Mouse (Mus musculus): ENCODE measurements around the gene Gnai2.

The Gnai2 gene

DNA sequence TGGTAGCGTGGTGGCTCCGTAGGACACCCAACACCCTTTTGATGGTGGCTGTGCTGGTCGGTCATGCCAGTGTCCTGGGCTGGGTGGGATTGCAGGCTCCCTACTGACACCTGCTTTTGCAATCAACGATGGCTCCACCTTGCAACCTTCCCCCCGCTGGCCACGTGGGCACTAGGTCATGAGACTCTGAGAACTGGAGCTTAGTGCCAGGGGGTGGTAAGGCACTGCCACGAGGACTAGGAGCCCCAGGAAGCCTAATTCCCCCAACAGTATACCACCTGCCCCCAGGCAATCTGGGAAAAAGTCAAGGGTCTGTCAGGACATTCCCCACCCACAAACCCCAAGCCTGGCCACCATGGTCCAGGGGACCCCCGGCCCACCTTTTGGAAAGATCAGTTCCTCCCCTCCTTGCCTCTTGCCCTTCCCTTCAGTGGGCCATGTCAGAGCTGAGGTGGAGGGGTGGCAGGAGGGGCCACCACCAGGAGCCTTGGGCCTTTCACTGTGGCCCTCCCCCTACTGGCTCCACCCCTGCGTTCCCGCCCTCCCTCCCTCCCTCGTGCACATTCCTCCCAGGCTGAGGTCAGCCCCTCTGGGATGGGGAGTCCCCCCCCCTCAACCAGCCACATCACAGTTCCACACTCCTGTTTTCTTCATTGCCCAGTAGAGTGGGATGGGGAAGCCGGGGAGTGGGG lies 26.3 kb downstream of the Gnai2 start, which contains the start of gene Sema3b:
TSS of gene Sema3b (minus strand) at position 489 of the 692 bp plus-strand sequence.
- DNase-seq = no peak

DNA sequence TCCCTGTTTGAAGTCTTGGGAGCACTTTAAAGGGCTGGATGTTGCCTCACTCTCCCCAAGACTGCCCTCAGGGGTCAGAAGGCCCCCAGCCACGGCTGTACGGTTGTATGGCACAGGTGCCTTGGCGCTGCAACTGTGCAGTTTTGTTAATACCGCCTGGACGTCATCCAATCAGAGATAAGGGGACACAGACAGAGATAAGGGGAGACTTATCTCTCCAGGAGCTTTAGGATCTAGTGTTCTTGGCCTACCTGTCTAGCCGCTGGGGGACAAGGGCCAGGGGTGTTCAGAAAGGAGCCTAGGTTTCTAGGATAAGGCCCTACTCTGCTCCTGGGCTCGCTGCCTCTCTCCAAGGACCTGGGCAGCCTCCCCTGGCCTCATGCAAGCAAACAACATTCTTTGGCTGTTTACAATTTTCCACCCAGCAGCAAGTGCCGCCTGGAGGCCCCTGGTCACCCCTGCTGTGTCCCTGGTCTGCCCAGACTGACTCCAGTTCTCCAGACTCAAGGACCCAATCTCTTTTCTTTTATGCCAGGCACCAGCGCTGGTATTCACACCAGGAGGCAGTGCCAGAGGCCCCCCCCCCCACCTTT lies 27.4 kb downstream of the Gnai2 start:
- DNase-seq = no peak

DNA sequence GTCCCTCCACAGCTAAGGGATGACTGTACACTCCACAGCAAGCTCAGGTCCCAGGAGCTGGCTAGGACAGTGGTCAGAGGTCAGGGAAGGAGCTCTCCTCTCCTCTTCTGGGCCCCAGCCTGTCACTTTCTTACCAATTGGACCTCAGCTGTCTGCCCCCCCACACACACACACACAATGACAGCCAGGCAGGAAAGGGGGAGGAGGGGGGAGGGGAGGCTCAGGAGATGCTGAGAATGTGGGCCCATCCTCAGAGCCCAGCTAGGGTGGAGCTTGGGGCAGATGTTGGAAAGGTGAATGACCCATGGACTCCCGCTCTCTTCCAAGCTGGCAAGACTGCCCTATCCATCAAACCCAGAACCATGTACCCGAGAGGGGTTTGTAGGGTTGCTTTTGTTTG lies 28.1 kb downstream of the Gnai2 start:
- no peak for DNase-seq

DNA sequence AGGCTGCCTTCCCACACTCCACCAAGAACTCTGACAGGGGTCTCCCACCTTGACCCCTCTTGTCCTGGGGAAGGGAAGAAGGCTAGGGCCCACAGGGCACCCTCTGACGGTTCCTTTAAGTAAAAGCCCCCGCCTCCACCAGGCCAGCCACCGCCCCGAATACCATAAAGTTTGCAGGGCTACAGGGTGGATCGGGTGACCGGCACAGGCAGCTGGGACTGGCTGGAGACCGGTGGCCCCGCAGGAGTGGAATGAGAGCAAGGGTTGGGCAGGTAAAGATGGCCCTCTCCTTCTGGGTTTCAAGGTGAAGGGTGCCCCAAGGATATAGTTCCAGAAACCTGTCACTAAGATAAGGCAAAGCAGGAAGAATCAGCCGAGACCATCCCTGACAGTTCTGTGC lies 28.6 kb downstream of the Gnai2 start:
- no peak for DNase-seq

DNA sequence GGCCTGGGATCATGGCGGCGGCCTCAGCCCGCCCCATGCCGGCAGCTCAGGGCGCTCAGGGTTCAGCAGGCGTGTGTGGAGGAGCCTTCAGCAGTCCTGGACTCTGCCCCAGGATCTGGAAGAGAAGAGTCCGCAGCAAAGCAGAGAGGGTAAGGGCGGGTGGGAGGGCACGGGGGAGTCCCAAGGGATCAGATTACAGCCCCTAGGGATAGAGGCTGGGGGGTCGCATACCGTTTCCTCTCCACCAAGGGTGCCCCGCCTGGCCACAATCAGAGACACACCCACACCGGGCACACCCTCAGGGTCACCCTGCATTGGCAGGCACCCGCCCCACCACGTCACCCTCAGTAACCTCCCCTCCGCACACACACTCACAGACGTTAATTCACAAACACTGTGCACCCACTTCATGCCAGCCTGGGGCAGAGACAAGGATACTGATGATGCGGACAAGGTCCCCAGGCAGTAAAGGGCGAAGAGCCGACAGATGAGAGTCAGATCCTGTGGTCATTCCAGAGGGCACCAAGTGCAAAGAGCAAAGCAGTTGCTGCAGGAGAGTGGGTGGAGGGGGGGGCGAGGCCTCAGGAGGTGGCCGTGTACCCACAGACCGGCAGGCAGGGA lies 30.0 kb downstream of the Gnai2 start:
- DNase-seq = no peak

DNA sequence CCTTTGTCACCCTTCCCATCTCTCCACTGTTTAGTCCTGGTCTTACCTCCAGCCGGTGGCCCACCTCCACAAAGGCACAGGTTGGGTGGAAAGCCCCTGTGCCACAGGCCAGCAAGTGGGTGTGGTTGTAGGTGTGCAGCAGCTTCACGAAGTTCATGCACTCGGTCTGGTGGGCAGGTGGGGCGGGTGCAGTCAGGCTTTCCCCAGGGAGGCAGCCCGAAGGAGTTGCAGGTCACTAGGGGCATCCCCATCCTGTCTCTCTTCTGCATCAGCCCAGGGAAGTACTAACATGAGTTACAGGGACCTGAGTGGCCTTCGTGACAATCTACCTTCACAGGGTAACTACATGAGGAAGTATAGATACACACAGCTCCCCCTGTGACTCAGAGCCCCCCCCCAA lies 31.9 kb downstream of the Gnai2 start:
- peak; percentile 65 to 74 for DNase-seq

DNA sequence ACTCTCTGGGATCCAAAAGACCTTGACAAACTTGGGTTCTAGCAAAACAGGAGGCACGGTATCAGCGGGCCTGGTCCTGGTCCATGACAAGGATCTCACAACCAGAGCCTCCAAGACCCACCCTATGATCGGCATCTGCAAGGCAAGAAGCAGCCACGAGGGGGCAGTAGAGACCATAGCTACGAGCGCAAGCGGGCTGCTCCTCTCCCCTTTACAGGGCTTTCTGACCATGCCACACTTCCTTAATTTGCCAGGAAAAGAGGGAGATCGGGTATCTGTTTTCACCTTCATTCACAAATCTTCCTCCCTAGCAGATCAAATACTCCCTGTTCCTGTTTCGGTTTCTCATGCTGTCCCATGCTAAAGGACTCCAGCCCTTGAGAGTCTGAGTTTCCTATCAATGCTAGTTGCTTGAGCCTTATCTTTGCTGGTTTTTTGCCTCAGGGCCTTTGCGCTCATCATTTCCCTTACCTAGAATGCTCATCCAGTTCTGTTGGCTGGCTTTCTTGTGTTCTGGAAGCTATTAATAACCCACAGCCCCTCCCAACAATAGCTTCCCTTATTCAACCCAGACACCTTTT lies 33.0 kb downstream of the Gnai2 start:
- peak; percentile 95 to 96 for DNase-seq

DNA sequence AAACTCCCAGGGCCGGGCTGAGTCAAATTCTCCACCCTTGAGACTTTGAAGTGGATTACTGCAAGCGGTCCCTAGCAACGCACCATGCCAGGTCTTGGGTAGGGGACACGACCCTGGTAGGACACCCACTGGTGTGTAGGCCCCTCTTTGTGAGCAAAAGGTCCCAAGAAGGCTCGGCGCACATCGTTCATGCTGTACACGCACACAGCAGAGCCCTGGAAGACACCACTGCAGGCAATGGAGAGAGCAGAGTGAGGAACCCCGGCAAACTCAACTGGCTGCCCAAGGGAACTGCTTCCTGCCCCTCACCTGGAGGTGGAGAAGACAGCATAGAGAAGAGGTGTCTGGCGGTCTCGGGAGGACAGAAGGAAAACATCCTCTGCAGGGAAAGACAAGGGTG lies 33.9 kb downstream of the Gnai2 start:
- DNase-seq = no peak

DNA sequence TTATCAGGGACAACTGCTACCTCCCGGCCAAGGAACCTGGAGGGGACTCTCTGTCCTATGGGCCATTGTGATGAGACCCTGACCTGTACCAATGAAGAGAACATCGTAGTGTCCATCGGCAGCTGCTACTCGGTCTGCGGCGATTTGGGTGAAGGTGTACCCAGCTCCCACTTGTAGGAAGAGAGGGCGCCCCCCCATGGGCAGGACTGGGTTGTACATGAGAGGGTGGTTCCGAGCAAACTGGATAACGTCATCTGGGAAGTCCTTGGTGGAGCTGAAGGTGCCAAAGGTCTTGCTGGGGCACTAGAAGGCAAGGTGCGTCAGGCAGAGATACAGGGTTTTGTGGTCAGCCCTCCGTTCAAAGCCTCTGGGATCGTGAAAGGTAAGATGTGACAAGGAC lies 34.4 kb downstream of the Gnai2 start:
- peak; percentile 27 to 31 for DNase-seq

DNA sequence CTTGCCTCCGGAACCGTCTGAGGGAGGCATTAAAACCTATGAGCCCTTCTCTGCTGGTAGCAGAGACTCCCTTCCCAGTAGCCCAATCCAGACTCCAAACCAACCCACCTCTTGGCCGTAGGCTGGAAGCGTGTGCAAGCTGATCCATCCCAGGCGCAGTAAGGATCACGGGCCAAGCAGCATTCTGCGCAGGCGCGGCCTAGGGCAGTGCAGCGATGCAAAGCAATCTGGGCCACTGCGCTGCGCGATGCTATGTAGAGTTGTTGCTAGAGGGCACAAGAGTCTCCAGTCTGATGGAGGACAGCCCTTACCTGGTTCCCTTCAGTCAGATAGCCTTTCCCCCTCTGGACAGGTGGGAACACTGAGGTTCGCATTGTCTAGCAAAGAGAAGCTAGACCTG lies 35.3 kb downstream of the Gnai2 start:
- no peak for DNase-seq

DNA sequence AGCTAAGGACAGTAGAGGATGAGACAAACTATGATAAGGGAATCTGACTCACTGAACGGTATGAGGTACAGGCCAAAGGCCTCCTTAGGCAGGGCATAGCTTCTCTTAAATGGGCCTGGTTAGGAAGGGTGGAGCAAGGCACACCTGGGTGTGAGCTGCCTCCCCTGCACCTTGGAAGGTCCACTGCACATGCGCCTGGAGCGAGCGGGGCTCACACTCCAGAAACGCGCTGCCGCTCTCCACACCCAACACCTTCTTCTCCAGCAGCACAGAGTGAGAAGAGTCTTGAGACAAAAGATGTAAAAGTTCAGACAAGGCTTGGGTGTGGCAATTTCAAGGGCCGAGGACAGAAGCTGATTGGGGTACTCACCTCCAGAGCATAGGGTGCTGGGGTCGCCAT lies 35.7 kb downstream of the Gnai2 start:
- no peak for DNase-seq

DNA sequence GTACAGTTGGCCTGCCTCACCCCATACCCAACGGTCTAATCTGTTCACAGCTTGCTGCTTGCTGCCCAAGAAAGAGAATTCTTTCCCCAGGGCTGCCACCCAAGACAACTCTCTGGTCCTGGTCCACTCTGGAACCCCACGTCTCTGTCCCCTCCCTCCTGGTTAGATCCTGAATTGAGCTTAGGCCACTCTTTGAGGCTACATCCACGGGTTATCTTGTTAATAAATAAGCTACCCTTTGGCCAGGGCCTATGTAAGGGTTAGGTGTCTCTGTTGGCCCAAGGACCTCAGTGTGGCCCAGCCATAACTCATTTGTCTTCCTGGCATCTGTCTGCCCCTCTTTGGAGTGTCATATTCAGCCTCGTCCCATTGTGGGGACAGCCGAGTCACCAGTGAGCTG lies 36.8 kb downstream of the Gnai2 start:
- DNase-seq = no peak

DNA sequence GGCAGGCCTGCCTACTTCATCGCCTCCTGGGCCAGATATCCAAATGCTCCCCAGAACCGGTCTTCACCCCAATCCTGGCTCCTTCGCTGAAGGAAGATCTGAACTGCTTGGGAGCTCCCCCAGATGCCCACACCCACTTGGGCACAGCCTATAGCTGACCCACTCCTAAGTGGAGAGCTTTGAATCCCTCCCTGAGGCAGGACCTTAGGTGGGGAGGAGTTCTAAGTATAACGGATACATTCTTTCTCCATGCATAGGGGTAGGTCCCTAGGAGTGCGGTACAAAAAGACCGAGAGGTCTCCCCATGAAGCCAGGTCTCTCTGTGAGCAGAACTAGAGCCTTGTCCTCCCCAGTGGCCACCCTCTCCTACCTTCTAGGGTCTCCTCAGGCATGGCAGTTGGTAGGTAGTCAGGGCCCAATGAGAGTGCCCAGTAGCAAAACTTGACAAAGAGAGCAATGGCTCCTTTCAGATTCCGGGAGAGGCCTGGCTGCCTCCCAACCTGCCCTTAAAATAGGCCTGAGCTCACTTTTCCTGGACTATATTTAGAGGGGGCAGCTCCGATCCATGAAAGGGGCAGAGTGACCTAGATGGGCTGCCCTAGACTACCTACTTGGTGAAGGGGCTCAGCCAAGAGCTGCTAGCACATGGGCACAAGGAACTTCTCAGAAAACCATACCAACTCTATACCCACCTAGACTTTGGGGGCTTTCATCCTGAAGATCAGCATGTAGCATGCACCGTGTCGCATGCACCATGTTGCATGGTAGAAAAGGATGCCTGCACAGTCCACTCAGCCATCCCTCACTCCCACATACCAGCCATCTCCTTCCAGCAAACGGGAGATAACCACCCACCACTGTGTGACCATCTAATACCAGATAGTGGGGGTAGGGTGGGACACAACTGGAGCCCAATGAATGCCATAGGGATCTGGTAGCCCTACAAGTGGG lies 38.3 kb downstream of the Gnai2 start:
- no peak for DNase-seq

DNA sequence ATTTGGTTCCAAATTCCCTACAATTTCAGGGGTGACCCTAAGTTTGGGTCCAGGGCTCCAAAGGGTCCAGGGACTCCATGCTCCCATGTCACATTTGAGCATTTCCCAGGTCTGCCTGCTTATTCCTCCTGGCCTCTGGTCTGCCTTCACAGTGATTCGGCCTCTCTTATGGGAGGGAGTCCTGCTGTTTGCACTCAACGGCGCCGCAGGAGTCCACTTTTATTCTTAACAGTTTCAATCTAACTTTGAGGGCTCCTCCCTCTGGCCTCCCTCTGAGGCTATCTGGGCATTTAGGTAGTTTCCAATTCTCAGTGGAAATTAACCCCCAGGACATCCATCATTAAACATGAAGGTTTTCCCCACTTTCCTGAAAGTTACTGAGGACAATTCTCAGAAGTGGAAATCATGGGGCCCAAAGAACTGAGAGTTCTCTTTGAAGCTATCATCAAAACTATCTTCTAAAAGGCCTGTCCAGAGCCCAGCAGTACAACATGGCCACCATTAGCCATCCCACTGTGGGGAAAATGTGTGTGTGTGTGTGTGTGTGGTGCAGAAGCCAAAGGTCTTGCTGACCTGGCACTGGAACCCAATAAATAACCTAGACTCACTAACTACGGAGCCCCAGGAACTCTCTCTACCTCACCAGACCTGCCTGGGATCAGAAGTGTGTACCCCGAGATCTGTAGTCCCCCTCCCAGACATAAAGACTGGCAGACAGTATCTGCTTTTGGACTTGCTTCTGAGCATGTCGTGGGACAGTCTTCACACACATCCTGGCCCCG lies 40.7 kb downstream of the Gnai2 start:
- DNase-seq = no peak

DNA sequence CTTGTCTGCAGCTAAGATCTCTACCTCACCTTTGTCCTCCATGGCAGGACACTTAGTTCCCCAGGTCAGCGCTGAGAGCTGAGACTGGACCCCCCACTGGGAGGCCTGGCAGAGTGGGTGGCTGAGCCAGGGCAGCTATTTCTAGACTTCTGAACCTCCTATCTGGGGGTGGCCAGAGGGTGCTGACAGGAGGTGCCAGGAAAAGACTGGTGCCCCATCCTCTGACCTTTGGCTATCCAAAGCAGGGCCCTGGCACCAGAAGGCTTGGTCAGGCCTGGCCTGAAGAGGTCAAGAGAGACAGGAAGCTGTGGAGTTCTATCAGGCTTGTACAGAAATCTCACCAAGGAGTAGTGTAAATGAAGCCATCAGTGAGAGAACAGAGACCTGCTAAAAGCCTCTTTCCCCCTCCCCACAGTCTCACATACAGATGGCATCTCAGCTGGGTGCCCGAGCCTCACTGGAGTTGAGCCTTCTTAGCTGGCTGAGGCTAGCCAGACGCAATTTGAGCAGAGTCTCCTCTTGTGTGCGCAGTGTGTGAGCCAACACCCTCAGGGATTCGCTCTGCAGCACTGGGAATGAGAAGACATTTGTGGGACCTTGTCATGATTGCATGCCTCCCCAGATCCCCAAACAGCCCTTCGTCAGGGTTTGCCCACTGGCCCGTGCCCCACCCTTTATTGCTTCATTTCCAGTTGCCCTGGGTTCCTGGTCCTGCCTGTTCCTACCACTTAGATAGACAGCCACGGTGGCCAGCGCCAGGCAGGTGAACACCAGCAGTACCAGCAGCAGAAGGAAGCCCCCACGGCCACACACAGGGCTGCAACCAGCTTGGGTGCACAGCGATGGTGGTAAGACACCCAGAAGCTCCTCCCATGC lies 41.8 kb downstream of the Gnai2 start:
- no peak for DNase-seq

DNA sequence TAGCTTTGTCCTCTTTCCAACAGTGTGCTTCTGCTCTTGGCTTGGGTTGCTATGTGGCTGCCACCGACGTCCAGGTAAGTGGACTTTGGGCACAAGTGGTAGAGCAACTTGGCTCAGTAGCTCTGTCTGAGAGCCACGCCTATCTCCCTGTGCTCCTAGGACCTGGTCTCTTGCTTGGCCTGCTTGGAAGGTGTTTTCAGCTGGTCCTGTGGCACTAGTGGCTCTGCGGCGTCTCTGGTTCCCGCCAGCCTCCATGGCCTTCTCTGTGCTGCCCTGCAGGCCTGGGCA lies 44.5 kb downstream of the Gnai2 start:
- DNase-seq = no peak

DNA sequence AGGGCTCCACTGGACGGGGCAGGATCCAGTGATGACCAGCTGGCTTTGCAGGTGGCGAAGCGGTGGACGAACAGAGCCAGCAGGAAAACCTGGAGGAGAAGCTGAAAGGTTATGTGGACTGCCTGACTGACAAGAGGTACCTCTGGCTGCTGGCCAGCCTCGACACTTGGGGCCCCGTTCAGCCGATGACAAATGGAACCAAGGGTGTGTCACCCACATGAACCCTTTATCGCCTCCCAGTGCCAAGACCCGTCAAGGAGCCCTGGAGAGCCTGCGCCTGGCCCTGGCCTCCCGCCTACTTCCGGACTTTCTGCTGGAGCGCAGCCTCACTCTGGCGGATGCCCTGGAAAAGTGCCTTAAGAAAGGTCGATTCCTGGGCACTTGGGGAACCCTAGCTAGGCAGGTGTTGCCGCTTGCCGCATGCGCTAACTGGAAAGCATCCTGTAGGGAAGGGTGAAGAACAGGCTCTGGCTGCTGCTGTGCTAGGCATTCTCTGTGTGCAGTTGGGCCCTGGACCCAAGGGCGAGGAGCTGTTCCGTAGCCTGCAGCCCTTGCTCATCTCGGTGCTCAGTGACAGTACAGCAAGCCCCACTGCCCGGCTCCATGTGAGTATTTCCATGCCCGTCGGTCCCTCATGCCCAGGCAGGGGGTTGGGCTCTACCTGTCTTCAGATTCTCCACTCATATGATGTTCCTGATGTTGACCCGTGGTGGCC lies 45.0 kb downstream of the Gnai2 start:
- DNase-seq = no peak

DNA sequence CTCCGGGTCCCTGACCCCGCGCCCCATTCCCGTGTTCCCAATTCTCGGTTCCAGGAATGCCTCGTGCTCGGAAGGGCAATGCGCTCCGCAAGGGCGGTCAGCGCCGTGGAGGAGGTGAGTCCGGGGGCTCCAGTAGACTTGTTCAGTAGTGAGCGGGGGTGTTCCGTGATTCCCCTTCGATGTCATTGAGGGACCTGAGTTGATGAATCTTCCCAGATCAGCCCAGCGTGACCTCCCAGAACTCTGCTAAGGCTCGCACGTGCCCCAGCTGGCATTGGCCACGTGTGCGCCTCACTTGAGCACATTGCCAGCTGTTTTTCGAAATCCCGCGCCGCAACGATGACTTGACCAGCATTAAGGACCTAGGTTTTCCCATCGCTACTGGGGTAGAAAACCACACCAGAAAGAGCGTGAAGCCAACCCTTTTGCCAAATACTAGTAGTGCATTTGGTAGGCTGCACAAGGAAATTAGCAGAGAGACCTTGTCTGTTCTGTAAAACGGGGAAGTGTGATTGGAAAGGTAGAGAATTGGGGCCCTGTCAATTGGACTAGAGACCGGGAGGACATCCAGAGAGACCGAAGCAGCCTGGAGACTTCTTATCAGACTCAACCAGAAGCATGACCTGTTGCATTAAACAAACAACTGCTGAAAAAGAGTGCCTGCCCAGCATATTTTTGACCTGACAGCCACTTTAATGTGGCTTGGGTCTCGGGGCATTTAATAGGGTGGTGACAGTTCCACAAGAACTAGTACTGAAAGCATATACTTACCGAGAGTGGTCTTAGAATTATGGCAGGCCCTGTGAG lies 47.1 kb downstream of the Gnai2 start:
- no peak for DNase-seq

DNA sequence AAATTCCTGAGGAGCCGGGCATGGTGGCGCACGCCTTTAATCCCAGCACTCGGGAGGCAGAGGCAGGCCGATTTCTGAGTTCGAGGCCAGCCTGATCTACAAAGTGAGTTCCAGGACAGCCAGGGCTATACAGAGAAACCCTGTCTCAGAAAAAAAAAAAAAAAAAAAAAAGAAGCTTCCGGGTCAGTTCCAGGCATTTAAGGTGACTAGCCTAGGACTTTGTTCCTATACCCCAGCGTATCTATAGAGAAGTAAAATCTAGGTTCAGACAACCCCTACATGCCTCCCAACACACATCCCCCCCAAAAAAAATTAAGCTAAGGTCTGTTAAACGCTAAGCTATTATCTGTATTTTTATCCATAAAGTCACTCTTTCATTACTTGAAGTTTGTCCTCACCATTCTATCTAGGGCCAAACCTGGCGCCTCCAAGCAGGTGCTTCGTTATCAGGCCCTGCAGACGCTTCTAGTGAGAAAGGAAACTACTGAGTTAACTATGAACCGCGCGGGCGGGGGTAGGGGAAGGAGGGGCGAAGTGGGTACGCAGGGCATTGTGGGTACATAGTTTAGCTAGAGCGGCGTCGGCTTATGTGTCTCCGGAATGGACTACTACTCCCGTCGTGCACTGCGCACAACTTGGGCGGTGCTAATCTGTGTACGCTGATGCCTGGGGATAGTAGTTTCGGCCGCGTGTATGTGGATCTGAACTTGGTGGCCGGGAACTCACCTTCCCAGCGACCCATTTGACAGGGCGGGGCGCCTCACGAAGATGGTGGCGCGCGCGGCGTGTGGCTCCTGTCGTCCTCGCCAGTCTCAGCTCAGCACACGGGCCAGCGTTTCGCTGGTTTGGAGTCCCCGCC lies 48.0 kb downstream of the Gnai2 start, which contains the start of gene Ifrd2:
TSS of gene Ifrd2 (plus strand) at position 669 of the 859 bp plus-strand sequence.
- DNase-seq = peak; percentile 96 to 98

Measured in B cell, adult 2 months (primary cell).